Mouse (Mus musculus): ENCODE results near the gene 2310011J03Rik.

2310011J03Rik gene

GRCm38 (mm10) chr10:80330888-80331287 lies 10.6 kb upstream of the 2310011J03Rik start:
- ChIA-PET POLR2A (interaction anchor here in 3 of 4 experiments (0.5 to 3.9 kb wide), 10 partner anchors 11 to 69 kb away, joined by 3 to 60 read pairs (median 11); partner anchors contain the start of genes Rps15 (in 2 of the 3) and Mbd3 (in 1 of the 3)), CTCF (interaction anchor here in 1 of 4 experiments (1.9 kb wide), 1 partner anchor 20 kb away, joined by 10 read pairs; no protein-coding TSS in a partner anchor)

DNA sequence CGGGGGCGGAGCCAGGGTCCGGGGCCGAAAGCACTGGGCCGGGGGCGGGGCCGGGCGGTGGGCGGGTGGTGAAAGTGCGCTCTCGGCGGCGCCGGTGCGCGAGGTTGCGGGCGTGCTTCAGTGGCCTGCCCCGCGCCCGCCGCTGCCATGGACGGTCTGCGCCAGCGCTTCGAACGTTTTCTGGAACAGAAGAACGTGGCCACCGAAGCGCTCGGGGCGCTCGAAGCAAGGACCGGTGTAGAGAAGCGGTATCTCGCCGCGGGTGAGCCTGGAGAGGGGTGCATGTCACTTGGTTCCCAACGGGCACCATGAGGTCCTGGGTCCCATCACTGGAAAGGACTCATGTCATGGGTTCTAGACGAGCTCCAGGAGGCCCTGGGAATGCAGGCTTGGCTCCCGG lies 9.7 kb upstream of the 2310011J03Rik start:
- CTCF ChIA-PET = interaction anchor here in 3 of 4 experiments (0.9 to 3.1 kb wide), 28 partner anchors 10 to 707 kb away, joined by 3 to 17 read pairs (median 4); partner anchors contain the start of genes Mum1 (in 2 of the 3), Adamtsl5 (in 1 of the 3), Apc2 (in 1 of the 3) and Dazap1 (in 1 of the 3)

DNA sequence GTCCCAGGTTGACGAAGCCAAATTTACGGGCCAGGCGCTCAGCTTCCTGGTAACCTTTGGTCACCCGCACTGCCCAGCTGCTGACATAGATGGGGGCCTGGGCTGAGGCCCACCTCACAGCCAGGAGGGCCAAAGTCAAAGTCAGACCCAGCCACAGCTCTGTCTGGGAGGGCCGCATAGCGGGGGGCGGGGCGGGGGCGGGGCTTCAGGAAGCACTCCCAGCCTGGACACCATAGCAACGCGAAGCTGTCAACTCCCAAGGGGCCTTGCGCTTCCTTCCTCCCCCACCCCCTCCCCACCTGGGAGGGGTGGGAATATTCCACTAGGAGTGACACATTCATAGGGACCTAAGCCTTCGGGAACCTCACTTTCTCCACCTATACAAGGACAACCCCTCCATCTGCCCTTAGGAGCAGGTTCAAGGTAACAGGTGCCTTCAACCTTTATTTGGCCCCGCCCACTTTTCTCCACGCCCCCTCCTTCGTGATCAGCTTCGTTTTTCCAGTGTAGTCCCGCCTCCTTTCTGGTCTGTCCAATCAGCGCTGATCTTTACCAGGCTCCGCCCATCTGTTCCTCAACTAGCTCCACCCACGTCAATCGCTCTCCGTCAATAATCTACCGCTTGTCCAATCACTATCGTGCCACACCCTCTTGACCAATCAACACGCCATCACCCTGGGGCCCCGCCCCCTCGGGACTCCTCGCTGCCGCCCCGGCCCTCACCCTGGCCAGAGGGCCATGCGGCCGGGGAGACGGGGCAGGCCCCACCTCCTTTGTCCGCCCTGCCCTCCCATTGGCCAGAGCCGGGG lies 9.1 kb upstream of the 2310011J03Rik start, which contains the start of the genes Pcsk4 and Reep6:
Gene Pcsk4, minus strand, starts transcription at position 226 of the 809 bp plus-strand sequence.
Gene Reep6, plus strand, starts transcription at position 681 of the 809 bp plus-strand sequence.
- POLR2A ChIA-PET = interaction anchor here (0.5 to 4.9 kb wide), 104 partner anchors 8 to 949 kb away, joined by 3 to 85 read pairs (median 4); partner anchors contain the start of genes Mbd3 (in 3 of the 4), Rps15 (in 3 of the 4), Apc2 (in 2 of the 4) and Dazap1 (in 2 of the 4)
- CTCF ChIA-PET = interaction anchor here (0.6 to 3.1 kb wide), 41 partner anchors 9 to 707 kb away, joined by 3 to 17 read pairs (median 4); partner anchors contain the start of genes Mum1 (in 2 of the 4), Adamtsl5 (in 1 of the 4), Apc2 (in 1 of the 4) and Dazap1 (in 1 of the 4)

More for the DNA sequence above, 9.7 kb upstream of the 2310011J03Rik start:
- POLR2A ChIA-PET = interaction anchor here (0.7 to 4.9 kb wide), 78 partner anchors 8 to 948 kb away, joined by 3 to 85 read pairs (median 5); partner anchors contain the start of genes Mbd3 (in 3 of the 4), Rps15 (in 3 of the 4), Apc2 (in 2 of the 4) and Mum1 (in 2 of the 4)

- ChIA-PET CTCF (interaction anchor here in 1 of 4 experiments (1.3 kb wide), 1 partner anchor 49 kb away, joined by 4 read pairs; no protein-coding TSS in a partner anchor), POLR2A (no interaction called here)
Observed at GRCm38 (mm10) chr10:80325045-80325444, 4.7 kb upstream of the 2310011J03Rik start.

DNA sequence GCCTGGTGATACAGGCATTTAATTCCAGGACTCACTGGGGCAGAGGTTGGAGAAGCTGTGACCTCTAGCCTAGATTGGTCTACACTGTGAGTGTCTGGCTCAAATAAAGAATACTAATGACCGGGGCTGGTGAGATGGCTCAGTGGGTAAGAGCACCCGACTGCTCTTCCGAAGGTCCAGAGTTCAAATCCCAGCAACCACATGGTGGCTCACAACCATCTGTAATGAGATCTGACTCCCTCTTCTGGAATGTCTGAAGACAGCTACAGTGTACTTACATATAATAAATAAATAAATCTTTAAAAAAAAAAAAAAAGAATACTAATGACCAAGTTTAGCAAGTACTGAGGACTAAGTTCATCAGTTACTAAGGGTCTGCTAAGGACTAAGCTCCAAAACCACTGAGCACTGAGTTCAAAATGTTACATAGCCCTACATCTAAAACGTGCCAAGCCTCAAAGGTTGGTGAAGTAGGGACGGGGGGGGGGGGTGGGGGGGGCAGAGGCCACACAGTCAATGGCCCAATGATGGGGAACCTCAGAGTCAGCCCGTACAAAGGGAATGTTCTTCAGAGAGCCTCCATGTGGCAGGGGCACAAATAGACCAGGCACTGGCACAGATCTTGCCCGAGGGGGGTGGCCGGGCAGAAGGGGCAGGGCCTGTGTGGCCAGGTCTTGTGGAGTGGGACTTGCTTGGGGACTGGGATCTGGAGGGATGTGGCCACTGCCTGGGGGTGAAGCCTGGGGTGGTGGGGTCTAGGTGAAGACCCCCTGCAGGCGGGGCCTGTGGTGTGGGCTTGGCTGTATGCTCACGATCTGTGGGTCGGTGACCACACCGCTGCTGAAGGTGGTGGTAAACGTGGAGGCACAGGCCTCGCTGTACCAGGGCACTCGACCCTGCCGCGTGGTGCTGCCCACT lies 4.0 kb upstream of the 2310011J03Rik start:
- ChIA-PET CTCF (interaction anchor here (0.6 to 1.3 kb wide), 7 partner anchors 8 to 626 kb away, joined by 3 to 6 read pairs (median 4); no protein-coding TSS in a partner anchor), POLR2A (interaction anchor here in 2 of 4 experiments (0.5 to 2.0 kb wide), 7 partner anchors 12 to 156 kb away, joined by 3 to 16 read pairs (median 4); partner anchors contain the start of gene Rps15 (in 2 of the 2))

DNA sequence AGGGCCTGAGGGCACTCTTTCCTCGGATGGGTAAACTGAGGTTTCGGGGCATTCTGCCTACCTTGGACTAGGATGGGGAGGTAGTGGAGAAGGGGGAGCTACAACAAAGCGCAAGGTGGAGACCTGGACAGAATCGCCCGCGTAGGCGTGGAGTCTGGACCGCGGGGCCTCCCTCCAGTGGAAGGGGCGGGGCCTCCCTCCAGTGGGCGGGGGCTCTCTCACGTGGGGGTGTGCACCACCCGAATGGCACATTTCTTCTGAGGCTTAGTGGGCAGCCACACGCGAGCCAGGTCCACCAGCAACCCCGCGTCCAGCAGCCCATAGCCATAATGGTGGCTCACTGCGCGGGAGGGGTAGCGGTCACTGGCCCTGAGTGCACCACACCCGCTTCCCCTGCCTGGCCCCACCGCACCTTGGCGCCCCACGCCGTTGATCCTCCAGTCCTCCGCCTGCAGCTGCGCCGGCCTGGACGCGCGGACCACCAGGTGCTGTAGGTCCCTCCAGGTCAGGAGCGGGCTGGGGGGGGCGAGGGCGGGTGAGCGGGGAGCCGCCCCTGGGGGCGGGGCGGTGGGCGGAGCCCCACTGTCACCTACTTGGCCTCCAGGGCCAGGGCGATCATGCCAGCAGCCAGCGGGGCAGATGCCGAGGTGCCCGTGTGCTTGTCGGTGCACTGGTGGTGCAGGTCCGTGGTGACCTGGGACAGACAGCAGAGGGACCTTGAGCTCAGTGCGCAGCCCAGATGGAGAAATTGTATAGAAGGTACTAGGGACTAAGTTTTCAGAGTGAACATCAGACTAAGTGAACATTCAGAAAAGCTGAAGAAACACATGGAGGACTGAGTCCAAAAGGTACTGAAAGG lies 3.2 kb upstream of the 2310011J03Rik start:
- ChIA-PET CTCF (interaction anchor here in 2 of 4 experiments (0.5 to 1.2 kb wide), 6 partner anchors 27 to 675 kb away, joined by 3 to 7 read pairs (median 4); no protein-coding TSS in a partner anchor), POLR2A (interaction anchor here in 3 of 4 experiments (0.5 to 2.0 kb wide), 11 partner anchors 11 to 605 kb away, joined by 3 to 16 read pairs (median 4); partner anchors contain the start of gene Rps15 (in 2 of the 3))

- CTCF ChIA-PET = no interaction called here
- POLR2A ChIA-PET = interaction anchor here in 2 of 4 experiments (1.4 to 2.0 kb wide), 4 partner anchors 11 to 31 kb away, joined by 5 to 16 read pairs (median 6); partner anchors contain the start of gene Rps15 (in 2 of the 2)
Observed at GRCm38 (mm10) chr10:80322811-80323211, 2.5 kb upstream of the 2310011J03Rik start.

- CTCF ChIA-PET = interaction anchor here in 1 of 4 experiments (0.6 kb wide), 1 partner anchor 408 kb away, joined by 3 read pairs; no protein-coding TSS in a partner anchor
- POLR2A ChIA-PET = interaction anchor here in 3 of 4 experiments (0.5 to 1.9 kb wide), 9 partner anchors 8 to 131 kb away, joined by 3 to 10 read pairs (median 4); partner anchors contain the start of genes Adamtsl5 (in 1 of the 3), Dazap1 (in 1 of the 3), Pcsk4 (in 1 of the 3) and Reep6 (in 1 of the 3)
Observed at GRCm38 (mm10) chr10:80321670-80322581, 1.6 kb upstream of the 2310011J03Rik start.

DNA sequence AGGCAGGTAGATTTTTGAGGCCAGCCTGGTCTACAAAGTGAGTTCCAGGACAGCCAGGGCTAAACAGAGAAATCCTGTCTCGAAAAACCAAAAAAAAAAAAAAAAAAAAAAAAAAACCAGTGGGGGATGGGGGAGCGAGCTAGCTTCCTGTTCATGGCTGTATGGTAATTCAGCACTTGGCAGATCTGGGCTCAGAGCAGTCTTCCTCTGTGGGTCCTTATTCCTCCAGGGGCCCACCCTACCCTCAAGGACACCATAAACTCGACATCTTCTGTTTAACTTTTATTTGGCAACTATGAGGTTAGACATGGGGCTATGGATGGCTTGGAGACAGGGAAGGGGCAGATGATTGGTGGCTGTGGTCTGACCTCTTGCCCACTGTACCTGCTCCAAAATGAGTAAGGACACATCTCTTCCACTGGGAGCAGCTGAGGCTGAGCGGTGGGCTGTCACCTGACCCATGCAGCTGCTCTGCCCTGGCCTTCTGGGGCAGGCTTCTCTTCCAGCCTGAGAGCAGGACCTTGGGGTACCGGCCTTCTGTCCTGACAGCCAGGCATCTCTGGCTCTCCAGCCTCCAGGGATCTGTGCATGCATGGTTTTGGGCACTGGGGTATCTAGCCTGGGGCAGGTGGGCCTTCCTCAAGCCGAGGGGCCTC lies 805 bp upstream of the 2310011J03Rik start:
- ChIA-PET CTCF (interaction anchor here in 2 of 4 experiments (0.5 to 0.6 kb wide), 2 partner anchors 22 to 407 kb away, joined by 3 read pairs; no protein-coding TSS in a partner anchor), POLR2A (interaction anchor here in 3 of 4 experiments (0.6 to 1.5 kb wide), 8 partner anchors 8 to 540 kb away, joined by 3 to 10 read pairs (median 4); partner anchors contain the start of genes Adamtsl5 (in 1 of the 3), Dazap1 (in 1 of the 3), Pcsk4 (in 1 of the 3) and Reep6 (in 1 of the 3))

DNA sequence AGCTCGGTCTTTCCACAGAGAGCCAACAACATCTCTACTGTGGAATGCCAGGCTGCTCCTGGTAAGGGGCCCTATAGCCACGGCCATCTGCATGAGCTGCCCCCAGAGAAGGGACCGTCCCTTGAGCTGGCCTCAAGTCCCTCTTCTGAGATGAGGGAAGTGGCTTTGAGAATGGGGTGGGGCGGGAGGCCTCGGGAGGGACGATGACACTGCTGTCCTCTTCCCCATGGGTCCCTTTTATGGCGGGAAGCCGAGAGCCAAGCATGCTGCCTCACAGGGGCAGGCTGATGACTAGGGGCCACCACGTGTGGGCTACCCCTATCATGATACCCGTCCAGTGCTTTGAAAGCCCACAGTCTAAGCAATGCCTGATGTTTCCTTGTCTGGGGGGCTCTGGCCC lies 3.3 kb downstream of the 2310011J03Rik start:
- CTCF ChIA-PET = interaction anchor here in 1 of 4 experiments (0.6 to 1.5 kb wide), 3 partner anchors 13 to 111 kb away, joined by 3 read pairs; partner anchors contain the start of genes Pcsk4, Reep6 and Rps15
- POLR2A ChIA-PET = interaction anchor here in 2 of 4 experiments (0.9 to 10.1 kb wide), 11 partner anchors 9 to 358 kb away, joined by 3 to 143 read pairs (median 4); partner anchors contain the start of genes Apc2 (in 2 of the 2), Pcsk4 (in 2 of the 2), Reep6 (in 2 of the 2) and Rps15 (in 2 of the 2)

DNA sequence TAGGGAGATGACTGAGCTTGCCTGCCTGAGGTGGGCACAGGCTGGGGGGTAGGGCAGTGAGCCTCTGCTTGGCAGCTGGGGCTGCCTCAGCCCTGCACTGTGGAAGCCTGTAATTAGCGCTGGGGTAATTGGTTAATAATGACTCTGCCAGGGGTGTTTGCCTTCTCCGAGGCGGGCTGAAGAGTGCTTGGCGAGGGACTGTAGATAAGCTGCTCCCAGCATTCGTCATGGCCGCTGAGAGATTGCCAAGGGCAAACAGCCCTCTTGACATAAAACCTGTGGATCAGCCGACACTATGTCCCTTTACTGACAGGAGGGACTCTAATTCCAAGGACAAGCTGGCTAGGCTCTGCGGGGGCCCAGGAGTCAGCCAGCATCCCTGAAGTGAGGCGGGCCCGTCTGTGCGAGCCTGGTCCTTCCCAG lies 4.0 kb downstream of the 2310011J03Rik start:
- ChIA-PET CTCF (interaction anchor here in 2 of 4 experiments (0.6 to 1.7 kb wide), 6 partner anchors 8 to 112 kb away, joined by 3 to 5 read pairs (median 3); partner anchors contain the start of genes Pcsk4 (in 1 of the 2), Reep6 (in 1 of the 2) and Rps15 (in 1 of the 2)), POLR2A (interaction anchor here in 2 of 4 experiments (0.6 to 10.1 kb wide), 13 partner anchors 8 to 148 kb away, joined by 3 to 143 read pairs (median 4); partner anchors contain the start of genes Apc2 (in 2 of the 2), Pcsk4 (in 2 of the 2), Reep6 (in 2 of the 2) and Rps15 (in 2 of the 2))

GRCm38 (mm10) chr10:80315315-80315714 lies 5.0 kb downstream of the 2310011J03Rik start:
- ChIA-PET POLR2A (interaction anchor here in 3 of 4 experiments (0.7 to 10.1 kb wide), 19 partner anchors 9 to 361 kb away, joined by 3 to 143 read pairs (median 4); partner anchors contain the start of genes Pcsk4 (in 3 of the 3), Reep6 (in 3 of the 3), Rps15 (in 3 of the 3) and Apc2 (in 2 of the 3)), CTCF (interaction anchor here in 2 of 4 experiments (0.6 to 1.7 kb wide), 5 partner anchors 25 to 209 kb away, joined by 3 to 4 read pairs (median 3); no protein-coding TSS in a partner anchor)

GRCm38 (mm10) chr10:80314494-80315001 lies 5.8 kb downstream of the 2310011J03Rik start:
- ChIA-PET POLR2A (interaction anchor here in 3 of 4 experiments (0.7 to 10.1 kb wide), 22 partner anchors 8 to 362 kb away, joined by 3 to 143 read pairs (median 4); partner anchors contain the start of genes Pcsk4 (in 3 of the 3), Reep6 (in 3 of the 3), Rps15 (in 3 of the 3) and Apc2 (in 2 of the 3)), CTCF (interaction anchor here in 3 of 4 experiments (0.6 to 1.9 kb wide), 5 partner anchors 26 to 708 kb away, joined by 3 to 8 read pairs (median 4); no protein-coding TSS in a partner anchor)

Measured in embryonic stem cell, embryonic (primary cell).